Mouse (Mus musculus) myocyte (in vitro differentiated cells): ENCODE results near the gene Ttc7.

Experiments used
- CEBPB ChIP-seq: IDR thresholded peaks from 2 replicates; pipeline ENCODE4 v1.6.1; 2011; ENCODE audit warnings: mild to moderate bottlenecking, moderate library complexity; ENCODE audit not compliant: poor library complexity, insufficient read depth, severe bottlenecking
- E2F4 ChIP-seq: IDR thresholded peaks from one replicate; pipeline ENCODE4 v1.6.1; 2011; ENCODE audit warnings: mild to moderate bottlenecking, control low read depth, moderate library complexity; ENCODE audit not compliant: insufficient read depth
- MAX ChIP-seq: IDR thresholded peaks from one replicate; pipeline ENCODE4 v1.6.1; 2011; ENCODE audit warnings: low read depth, mild to moderate bottlenecking, control low read depth
- MYOD1 ChIP-seq, 3 experiments: IDR thresholded peaks; one replicate each; pipeline ENCODE4 v1.6.1; 2011; ENCODE audit warnings: control low read depth in 2 of 3, low read depth in 2 of 3, mild to moderate bottlenecking in 2 of 3, moderate library complexity in 1 of 3; ENCODE audit not compliant: insufficient read length in 2 of 3, control insufficient read depth in 1 of 3
- MYOG ChIP-seq, 3 experiments: IDR thresholded peaks; one replicate each; pipeline ENCODE4 v1.6.1; 2011; ENCODE audit warnings: control low read depth in 2 of 3, low read depth in 2 of 3, mild to moderate bottlenecking in 2 of 3; ENCODE audit not compliant: insufficient read length in 2 of 3, control insufficient read depth in 1 of 3, insufficient read depth in 1 of 3
- POLR2A ChIP-seq: IDR thresholded peaks from one replicate; pipeline ENCODE4 v1.6.1; 2011; ENCODE audit warnings: low read depth, mild to moderate bottlenecking, control low read depth, moderate library complexity; ENCODE audit not compliant: insufficient read length
- POLR2AphosphoS2 ChIP-seq: IDR thresholded peaks from one replicate; pipeline ENCODE4 v1.6.1; 2011; ENCODE audit warnings: low read depth, control low read depth; ENCODE audit not compliant: insufficient read length
- REST ChIP-seq: IDR thresholded peaks from one replicate; pipeline ENCODE4 v1.6.1; 2011; ENCODE audit warnings: mild to moderate bottlenecking, control low read depth, moderate library complexity; ENCODE audit not compliant: insufficient read depth, insufficient read length
- SRF ChIP-seq: IDR thresholded peaks from one replicate; pipeline ENCODE4 v1.6.1; 2011; ENCODE audit warnings: low read depth; ENCODE audit not compliant: control insufficient read depth, insufficient read length
- TCF12 ChIP-seq: IDR thresholded peaks from one replicate; pipeline ENCODE4 v1.6.1; 2011; ENCODE audit warnings: mild to moderate bottlenecking, control low read depth; ENCODE audit not compliant: poor library complexity, insufficient read depth, severe bottlenecking
- TCF3 ChIP-seq: IDR thresholded peaks from one replicate; pipeline ENCODE4 v1.6.1; 2011; ENCODE audit warnings: low read depth, control low read depth; ENCODE audit not compliant: insufficient read length
- USF1 ChIP-seq: IDR thresholded peaks from one replicate; pipeline ENCODE4 v1.6.1; 2011; ENCODE audit warnings: low read depth, mild to moderate bottlenecking, control low read depth, moderate library complexity

- TF ChIP-seq POLR2A (no peak), POLR2AphosphoS2 (no peak), CEBPB (no peak), E2F4 (no peak), MAX (no peak), MYOG (IDR thresholded peaks at IDR 0.05; ENCODE audit: control insufficient read depth in 1 of 3, insufficient read depth in 1 of 3, insufficient read length in 2 of 3, low read depth in 2 of 3) (no peak), TCF12 (no peak), REST (no peak), MYOD1 (IDR thresholded peaks at IDR 0.05; ENCODE audit: control insufficient read depth in 1 of 3, insufficient read length in 2 of 3, low read depth in 2 of 3) (no peak), USF1 (no peak), TCF3 (no peak), SRF (no peak)
Observed at GRCm38 (mm10) chr17:87289367-87289766, 6.7 kb downstream of the Ttc7 start.
